Mouse (Mus musculus) ovary, adult 18-20 months (tissue): ENCODE results near the gene Ugt1a9.

ENCODE experiments used
- DNase-seq: peaks from one replicate; pipeline ENCODE4 v3.0.0; 2022; ENCODE audit warnings: low spot score, mixed read lengths

Gene Ugt1a9

GRCm38 (mm10) chr1:88186325-88186935 lies 115.8 kb downstream of the Ugt1a9 start:
- DNase-seq = no peak

GRCm38 (mm10) chr1:88192136-88192535 lies 121.5 kb downstream of the Ugt1a9 start:
- DNase-seq = no peak

GRCm38 (mm10) chr1:88195687-88196086 lies 125.1 kb downstream of the Ugt1a9 start:
- DNase-seq = no peak

- no peak for DNase-seq
These were observed 126.8 kb downstream of the Ugt1a9 start for GRCm38 (mm10) chr1:88197443-88197842.

GRCm38 (mm10) chr1:88199996-88200395 lies 129.4 kb downstream of the Ugt1a9 start:
- no peak for DNase-seq

GRCm38 (mm10) chr1:88200456-88200855 lies 129.9 kb downstream of the Ugt1a9 start, which contains the start of gene Ugt1a2:
Gene Ugt1a2 (plus strand): TSS chr1:88200601.
- no peak for DNase-seq

GRCm38 (mm10) chr1:88205294-88205922 lies 134.8 kb downstream of the Ugt1a9 start, which contains the start of gene Dnajb3:
Gene Dnajb3 (minus strand): TSS chr1:88205782.
- no peak for DNase-seq

- no peak for DNase-seq
These were observed 136.4 kb downstream of the Ugt1a9 start for GRCm38 (mm10) chr1:88206843-88207479.

- DNase-seq = peak; percentile 28
These were observed 141.2 kb downstream of the Ugt1a9 start, which contains the start of gene Ugt1a1 for GRCm38 (mm10) chr1:88211812-88212211. Gene Ugt1a1 (plus strand): TSS chr1:88211959.

GRCm38 (mm10) chr1:88212341-88213045 lies 141.9 kb downstream of the Ugt1a9 start:
- no peak for DNase-seq

- DNase-seq = no peak
These were observed 142.5 kb downstream of the Ugt1a9 start for GRCm38 (mm10) chr1:88213061-88213460.

- DNase-seq = peak; percentile 52
These were observed 143.3 kb downstream of the Ugt1a9 start for GRCm38 (mm10) chr1:88213766-88214461.

GRCm38 (mm10) chr1:88214462-88214952 lies 143.9 kb downstream of the Ugt1a9 start:
- no peak for DNase-seq

GRCm38 (mm10) chr1:88215466-88216380 lies 145.1 kb downstream of the Ugt1a9 start:
- no peak for DNase-seq

GRCm38 (mm10) chr1:88216551-88216950 lies 146.0 kb downstream of the Ugt1a9 start:
- no peak for DNase-seq

GRCm38 (mm10) chr1:88217144-88217543 lies 146.5 kb downstream of the Ugt1a9 start:
- no peak for DNase-seq

GRCm38 (mm10) chr1:88217576-88217975 lies 147.0 kb downstream of the Ugt1a9 start:
- DNase-seq = no peak

- DNase-seq = no peak
These were observed 147.5 kb downstream of the Ugt1a9 start for GRCm38 (mm10) chr1:88218051-88218450.

GRCm38 (mm10) chr1:88218591-88218990 lies 148.0 kb downstream of the Ugt1a9 start:
- DNase-seq = no peak

GRCm38 (mm10) chr1:88219054-88219453 lies 148.5 kb downstream of the Ugt1a9 start:
- DNase-seq = no peak

GRCm38 (mm10) chr1:88220336-88220735 lies 149.7 kb downstream of the Ugt1a9 start:
- no peak for DNase-seq
